Mouse (Mus musculus): ENCODE measurements around the gene Pigu. TPM values are rescaled to one million over a fixed set of nuclear protein-coding genes. Genes with fewer than 3 reads are reported as not detected.
A peak's percentile ranks its signal among the peaks of the same experiment; 100 is the strongest.

The Pigu gene
- polyA plus RNA-seq, 1 experiment: 0.77 TPM

- Histone ChIP-seq H3K9me3 (ENCODE audit: control insufficient read depth, low read length) (no peaks in the 10 kb centered on the region), H3K4me1 (ENCODE audit: control insufficient read depth) (no peaks in the 10 kb centered on the region), H3K4me3 (replicated peaks) (no peak overlapping the region), H3K27me3 (ENCODE audit: control insufficient read depth) (no peaks in the 10 kb centered on the region; the same call in 1 of the 2 replicates), H3K36me3 (ENCODE audit: control insufficient read depth) (no peaks in the 10 kb centered on the region)
- no peak for TF ChIP-seq TAL1 (IDR thresholded peaks at IDR 0.05; ENCODE audit: low read length)
- TF ChIP-seq GATA1 (IDR thresholded peaks at IDR 0.05; ENCODE audit: low read length): no peak
Observed at GRCm38 (mm10) chr2:155373302-155373701, 16.1 kb upstream of the Pigu start.

GRCm38 (mm10) chr2:155372451-155372850, 15.2 kb upstream of the Pigu start:
- Histone ChIP-seq H3K4me1 (ENCODE audit: control insufficient read depth) (no peaks in the 10 kb centered on the region), H3K9me3 (ENCODE audit: control insufficient read depth, low read length) (no peaks in the 10 kb centered on the region), H3K4me3 (replicated peaks) (no peak overlapping the region), H3K36me3 (ENCODE audit: control insufficient read depth) (no peaks in the 10 kb centered on the region), H3K27me3 (ENCODE audit: control insufficient read depth) (no peaks in the 10 kb centered on the region)
- TF ChIP-seq TAL1 (IDR thresholded peaks at IDR 0.05; ENCODE audit: low read length) (no peak), GATA1 (IDR thresholded peaks at IDR 0.05; ENCODE audit: low read length) (no peak)

DNA sequence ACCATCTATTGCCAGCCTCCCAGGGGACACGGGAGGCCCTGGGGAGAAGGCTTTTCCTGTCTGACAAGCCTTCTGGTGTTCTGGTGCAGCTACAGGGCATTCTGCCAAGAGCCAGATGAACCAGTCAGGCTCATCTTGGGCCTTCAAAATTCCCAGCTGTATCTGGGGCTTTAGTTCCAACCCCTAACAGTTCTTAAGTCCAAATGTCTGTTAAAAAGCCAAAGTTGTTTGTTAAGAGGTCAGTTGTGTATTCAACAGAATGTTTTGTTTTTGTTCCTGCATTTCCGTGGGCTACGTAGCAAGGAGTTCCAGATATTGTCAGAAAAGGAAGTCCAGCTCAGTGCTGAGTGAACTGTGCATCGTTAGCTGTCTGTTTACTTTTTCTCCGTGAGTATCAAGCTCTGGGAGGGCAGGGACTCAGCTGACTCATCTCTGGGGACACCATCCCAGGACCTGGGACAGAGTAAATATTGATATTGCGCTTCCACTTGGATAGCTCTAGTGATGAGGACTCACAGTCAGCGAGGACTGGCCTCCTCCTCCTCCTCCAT, 12.2 kb upstream of the Pigu start:
- TF ChIP-seq GATA1 (IDR thresholded peaks at IDR 0.05; ENCODE audit: low read length): no peak
- TF ChIP-seq TAL1 (IDR thresholded peaks at IDR 0.05; ENCODE audit: low read length): no peak
- H3K27me3 ChIP-seq (ENCODE audit: control insufficient read depth): no peaks in the 10 kb centered on the region
- no peaks in the 10 kb centered on the region for H3K4me1 ChIP-seq (ENCODE audit: control insufficient read depth)
- H3K9me3 ChIP-seq (ENCODE audit: control insufficient read depth, low read length): no peaks in the 10 kb centered on the region
- no peak overlapping the region for H3K4me3 ChIP-seq (replicated peaks)
- no peaks in the 10 kb centered on the region for H3K36me3 ChIP-seq (ENCODE audit: control insufficient read depth)

GRCm38 (mm10) chr2:155367635-155368284, 10.5 kb upstream of the Pigu start:
- H3K27me3 ChIP-seq (ENCODE audit: control insufficient read depth): no peaks in the 10 kb centered on the region
- TF ChIP-seq TAL1 (IDR thresholded peaks at IDR 0.05; ENCODE audit: low read length) (no peak), GATA1 (IDR thresholded peaks at IDR 0.05; ENCODE audit: low read length) (no peak)
- H3K4me3 ChIP-seq (replicated peaks): no peak overlapping the region
- no peaks in the 10 kb centered on the region for H3K36me3 ChIP-seq (ENCODE audit: control insufficient read depth)
- H3K4me1 ChIP-seq (ENCODE audit: control insufficient read depth): no peaks in the 10 kb centered on the region
- H3K9me3 ChIP-seq (ENCODE audit: control insufficient read depth, low read length): no peaks in the 10 kb centered on the region

DNA sequence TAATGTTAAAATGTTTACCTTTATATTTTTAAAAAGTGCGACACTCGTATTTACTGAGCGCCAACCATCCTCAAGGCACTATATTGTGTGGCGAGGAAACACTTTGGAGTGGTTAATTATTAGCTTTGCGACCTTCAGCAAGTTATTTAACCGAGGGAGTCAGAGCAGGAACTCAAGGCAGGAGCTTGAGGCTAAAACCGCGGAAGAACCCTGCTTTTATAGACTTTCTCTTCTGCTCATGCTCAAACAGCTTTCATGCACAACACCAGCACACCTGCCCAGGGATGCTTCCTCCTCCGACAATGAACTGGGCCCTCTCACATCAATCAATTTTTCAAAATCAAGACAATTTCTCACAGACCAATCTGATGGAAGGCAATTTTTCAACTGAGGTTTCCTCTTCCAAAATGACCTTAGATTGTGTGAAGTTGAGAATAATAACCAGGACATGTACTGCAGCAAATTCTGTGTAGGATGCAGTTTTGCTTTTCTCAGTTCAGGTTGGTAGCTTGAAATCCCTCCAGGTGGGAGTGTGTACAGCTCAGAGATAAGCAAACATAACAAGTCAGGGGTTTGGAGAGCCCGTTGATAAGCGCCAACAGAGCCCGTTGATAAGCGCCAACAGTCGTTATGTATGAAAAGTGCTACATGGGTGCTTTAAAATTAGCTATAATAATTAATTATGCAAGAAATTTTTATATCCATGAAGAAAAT, 613 bp upstream of the Pigu start:
- no peaks in the 10 kb centered on the region for H3K27me3 ChIP-seq (ENCODE audit: control insufficient read depth)
- peaks cover 25% of the 10 kb centered on the region for H3K4me1 ChIP-seq (ENCODE audit: control insufficient read depth)
- TF ChIP-seq TAL1 (IDR thresholded peaks at IDR 0.05; ENCODE audit: low read length): no peak
- TF ChIP-seq GATA1 (IDR thresholded peaks at IDR 0.05; ENCODE audit: low read length): no peak

DNA sequence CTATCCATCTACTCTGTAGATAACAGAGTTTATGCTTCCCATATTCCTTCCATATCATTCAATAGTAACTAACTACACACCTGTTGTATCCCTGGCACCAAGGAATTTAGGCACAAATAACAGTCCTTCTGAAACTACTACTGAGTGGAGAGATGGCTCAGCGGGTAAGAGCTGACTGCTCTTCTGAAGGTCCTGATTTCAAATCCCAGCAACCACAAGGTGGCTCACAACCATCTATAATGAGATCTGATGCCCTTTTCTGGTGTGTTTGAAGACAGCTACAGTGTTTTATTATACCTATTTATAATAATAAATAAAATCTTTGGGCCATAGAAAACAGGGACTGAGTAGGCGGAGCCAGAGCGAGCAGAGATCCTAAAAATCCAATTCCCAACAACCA, 2.8 kb downstream of the Pigu start:
- H3K9me3 ChIP-seq (ENCODE audit: control insufficient read depth, low read length): no peaks in the 10 kb centered on the region
- peaks cover 3% of the 10 kb centered on the region; the same call in 1 of the 2 replicates for H3K36me3 ChIP-seq (ENCODE audit: control insufficient read depth)
- H3K27me3 ChIP-seq (ENCODE audit: control insufficient read depth): no peaks in the 10 kb centered on the region
- no peak overlapping the region for H3K4me3 ChIP-seq (replicated peaks)
- TF ChIP-seq GATA1 (IDR thresholded peaks at IDR 0.05; ENCODE audit: low read length): no peak
- TF ChIP-seq TAL1 (IDR thresholded peaks at IDR 0.05; ENCODE audit: low read length): no peak
- H3K4me1 ChIP-seq (ENCODE audit: control insufficient read depth): peaks cover 25% of the 10 kb centered on the region

More for the DNA sequence above, 613 bp upstream of the Pigu start:
- H3K9me3 ChIP-seq (ENCODE audit: control insufficient read depth, low read length): no peaks in the 10 kb centered on the region
- peak overlapping the region; percentile 88 for H3K4me3 ChIP-seq (replicated peaks)
- H3K36me3 ChIP-seq (ENCODE audit: control insufficient read depth): no peaks in the 10 kb centered on the region

DNA sequence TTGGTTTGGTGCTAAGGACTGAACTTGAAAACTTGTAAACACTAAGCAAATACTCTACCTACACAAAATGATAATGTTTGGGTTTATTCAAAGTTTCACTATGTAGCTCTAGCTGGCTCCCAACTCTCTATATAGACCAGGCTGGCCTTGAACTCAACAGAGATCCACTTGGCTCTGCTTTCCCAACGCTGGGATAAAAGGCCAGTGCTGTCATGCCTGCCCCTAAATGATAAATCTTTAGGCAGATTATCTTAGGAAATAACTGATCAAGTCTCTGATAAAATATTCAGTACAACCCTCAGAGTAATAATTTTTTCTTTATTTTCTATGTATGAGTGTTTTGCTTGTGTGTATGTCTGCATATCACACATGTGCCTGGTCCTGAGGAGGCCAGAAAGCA, 10.6 kb downstream of the Pigu start:
- Histone ChIP-seq H3K4me3 (replicated peaks) (no peak overlapping the region), H3K4me1 (ENCODE audit: control insufficient read depth) (no peaks in the 10 kb centered on the region), H3K27me3 (ENCODE audit: control insufficient read depth) (no peaks in the 10 kb centered on the region), H3K36me3 (ENCODE audit: control insufficient read depth) (peaks cover 3% of the 10 kb centered on the region; the same call in 1 of the 2 replicates), H3K9me3 (ENCODE audit: control insufficient read depth, low read length) (no peaks in the 10 kb centered on the region)
- no peak for TF ChIP-seq GATA1 (IDR thresholded peaks at IDR 0.05; ENCODE audit: low read length)
- TF ChIP-seq TAL1 (IDR thresholded peaks at IDR 0.05; ENCODE audit: low read length): no peak

GRCm38 (mm10) chr2:155340166-155340565, 17.1 kb downstream of the Pigu start:
- TF ChIP-seq TAL1 (IDR thresholded peaks at IDR 0.05; ENCODE audit: low read length): no peak
- TF ChIP-seq GATA1 (IDR thresholded peaks at IDR 0.05; ENCODE audit: low read length): no peak
- Histone ChIP-seq H3K4me1 (ENCODE audit: control insufficient read depth) (no peaks in the 10 kb centered on the region), H3K36me3 (ENCODE audit: control insufficient read depth) (peaks cover 5% of the 10 kb centered on the region)

DNA sequence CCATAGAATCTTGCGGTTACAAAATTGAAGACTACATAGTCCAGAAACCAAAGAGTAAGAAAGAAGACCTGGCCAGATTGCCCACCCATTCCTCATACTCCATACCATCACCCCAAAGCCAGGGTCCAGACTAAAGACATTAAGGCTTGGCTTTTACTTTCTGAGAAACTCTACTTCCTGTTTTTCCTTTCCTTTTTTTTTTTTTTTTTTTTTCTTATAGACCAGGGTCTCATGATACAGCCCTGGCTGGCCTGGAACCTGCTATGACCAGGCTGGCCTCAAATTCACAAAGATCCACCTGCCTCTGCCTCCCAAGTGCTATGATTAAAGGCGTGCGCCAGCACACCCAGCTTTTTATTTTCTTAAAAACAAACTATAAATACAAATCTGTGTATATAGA, 21.0 kb downstream of the Pigu start:
- Histone ChIP-seq H3K27me3 (ENCODE audit: control insufficient read depth) (no peaks in the 10 kb centered on the region), H3K4me3 (replicated peaks) (no peak overlapping the region), H3K4me1 (ENCODE audit: control insufficient read depth) (no peaks in the 10 kb centered on the region), H3K36me3 (ENCODE audit: control insufficient read depth) (peaks cover 24% of the 10 kb centered on the region), H3K9me3 (ENCODE audit: control insufficient read depth, low read length) (no peaks in the 10 kb centered on the region)
- TF ChIP-seq TAL1 (IDR thresholded peaks at IDR 0.05; ENCODE audit: low read length) (no peak; the same call in 2 of the 3 replicates), GATA1 (IDR thresholded peaks at IDR 0.05; ENCODE audit: low read length) (no peak)

More at GRCm38 (mm10) chr2:155340166-155340565, 17.1 kb downstream of the Pigu start:
- H3K4me3 ChIP-seq (replicated peaks): no peak overlapping the region
- H3K9me3 ChIP-seq (ENCODE audit: control insufficient read depth, low read length): no peaks in the 10 kb centered on the region
- no peaks in the 10 kb centered on the region for H3K27me3 ChIP-seq (ENCODE audit: control insufficient read depth)

All from erythroblast, embryonic 14.5 days (primary cell).